Mouse (Mus musculus) cerebellum, postnatal 14 days (tissue): ENCODE results near the gene Inpp4b.

Source experiments
- DNase-seq, 2 experiments: peaks; one replicate each; pipeline ENCODE4 v3.0.0; 2021; ENCODE audit warnings: mixed read lengths in 2 of 2

Inpp4b gene

GRCm38 (mm10) chr8:81581817-81582437 lies 239.6 kb downstream of the Inpp4b start:
- no peak for DNase-seq

GRCm38 (mm10) chr8:81582906-81583305 lies 240.6 kb downstream of the Inpp4b start:
- DNase-seq: no peak

- DNase-seq: no peak
Observed at GRCm38 (mm10) chr8:81586783-81587182, 244.4 kb downstream of the Inpp4b start.

- no peak for DNase-seq
Observed at GRCm38 (mm10) chr8:81594134-81594714, 251.9 kb downstream of the Inpp4b start.

- no peak for DNase-seq
Observed at GRCm38 (mm10) chr8:81599209-81599608, 256.9 kb downstream of the Inpp4b start.

- DNase-seq: no peak
Observed at GRCm38 (mm10) chr8:81601136-81601535, 258.8 kb downstream of the Inpp4b start.

GRCm38 (mm10) chr8:81608082-81608481 lies 265.7 kb downstream of the Inpp4b start:
- no peak for DNase-seq

GRCm38 (mm10) chr8:81609064-81609463 lies 266.7 kb downstream of the Inpp4b start:
- DNase-seq: no peak

GRCm38 (mm10) chr8:81612611-81613010 lies 270.3 kb downstream of the Inpp4b start:
- DNase-seq: peak; percentile 6 to 22

GRCm38 (mm10) chr8:81614135-81614534 lies 271.8 kb downstream of the Inpp4b start:
- DNase-seq: no peak

GRCm38 (mm10) chr8:81614605-81615004 lies 272.2 kb downstream of the Inpp4b start:
- no peak for DNase-seq

GRCm38 (mm10) chr8:81615552-81615951 lies 273.2 kb downstream of the Inpp4b start:
- DNase-seq: no peak

GRCm38 (mm10) chr8:81618918-81619317 lies 276.6 kb downstream of the Inpp4b start:
- no peak for DNase-seq

GRCm38 (mm10) chr8:81635015-81635414 lies 292.7 kb downstream of the Inpp4b start:
- no peak for DNase-seq

- no peak for DNase-seq
Observed at GRCm38 (mm10) chr8:81635912-81636583, 293.7 kb downstream of the Inpp4b start.

- no peak for DNase-seq
Observed at GRCm38 (mm10) chr8:81638478-81638877, 296.1 kb downstream of the Inpp4b start.

- DNase-seq: no peak
Observed at GRCm38 (mm10) chr8:81639820-81640219, 297.5 kb downstream of the Inpp4b start.

- DNase-seq: no peak
Observed at GRCm38 (mm10) chr8:81643030-81643429, 300.7 kb downstream of the Inpp4b start.

- DNase-seq: no peak
Observed at GRCm38 (mm10) chr8:81692167-81692566, 349.8 kb downstream of the Inpp4b start.

- no peak for DNase-seq
Observed at GRCm38 (mm10) chr8:81694893-81695292, 352.5 kb downstream of the Inpp4b start.

- DNase-seq: no peak
Observed at GRCm38 (mm10) chr8:81702038-81702437, 359.7 kb downstream of the Inpp4b start.

- DNase-seq: no peak
Observed at GRCm38 (mm10) chr8:81703571-81704365, 361.4 kb downstream of the Inpp4b start.

GRCm38 (mm10) chr8:81707436-81707835 lies 365.1 kb downstream of the Inpp4b start:
- DNase-seq: peak; percentile 13 to 41
